Mouse (Mus musculus): ENCODE measurements around the gene Abcg2.
"Not testable (repeated sequence)": the region's sequence is repeated elsewhere in the genome, so short reads cannot be mapped to it uniquely, and the experiment has no call there.

Abcg2 gene

DNA sequence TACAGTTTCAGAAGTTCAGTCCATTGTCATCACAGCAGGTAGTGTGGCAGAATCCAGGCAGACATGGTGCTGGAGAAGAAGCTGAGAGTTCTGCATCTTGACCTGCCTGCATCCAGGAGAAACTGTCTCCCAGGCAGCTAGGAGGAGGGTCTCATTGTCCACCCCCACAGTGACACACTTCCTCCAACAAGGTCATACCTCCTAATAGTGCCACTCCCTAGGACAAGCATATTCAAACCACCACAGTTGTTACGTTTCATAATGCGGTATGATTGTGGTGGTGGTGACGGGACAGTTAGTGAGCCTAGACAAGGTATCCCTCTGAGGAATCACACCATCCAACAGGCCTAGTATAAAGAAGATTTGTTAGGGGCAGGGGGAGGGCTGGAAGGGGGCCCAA, at the start of gene Abcg2:
Gene Abcg2, plus strand, starts transcription at position 301 of the 400 bp plus-strand sequence.
- DNase-seq (ENCODE audit: low read depth) = not testable (repeated sequence)

- DNase-seq (ENCODE audit: low read depth) = not testable (repeated sequence)
Measured at GRCm38 (mm10) chr6:58540263-58540662, 44.1 kb upstream of the Abcg2 start.

DNA sequence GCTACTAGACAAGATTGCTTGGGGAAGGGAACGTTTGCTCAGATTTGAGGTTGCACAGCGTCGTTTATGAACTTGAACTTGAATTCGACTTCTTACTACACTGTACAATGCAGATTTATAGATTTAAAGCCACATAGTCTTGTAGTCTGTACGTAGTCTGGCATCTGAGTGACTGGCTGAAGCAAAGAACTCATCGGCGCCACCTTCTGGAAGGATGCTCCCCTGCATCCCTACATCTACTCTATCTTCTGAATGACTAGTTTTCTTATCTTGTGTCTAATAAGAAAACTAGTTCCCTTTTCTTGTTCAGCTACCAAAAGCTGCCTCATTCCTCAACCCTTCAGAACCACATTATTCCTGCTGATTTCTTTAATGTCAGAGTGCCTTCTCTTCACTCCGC, 41.5 kb upstream of the Abcg2 start:
- peak; percentile 24 for DNase-seq (ENCODE audit: low read depth)

DNA sequence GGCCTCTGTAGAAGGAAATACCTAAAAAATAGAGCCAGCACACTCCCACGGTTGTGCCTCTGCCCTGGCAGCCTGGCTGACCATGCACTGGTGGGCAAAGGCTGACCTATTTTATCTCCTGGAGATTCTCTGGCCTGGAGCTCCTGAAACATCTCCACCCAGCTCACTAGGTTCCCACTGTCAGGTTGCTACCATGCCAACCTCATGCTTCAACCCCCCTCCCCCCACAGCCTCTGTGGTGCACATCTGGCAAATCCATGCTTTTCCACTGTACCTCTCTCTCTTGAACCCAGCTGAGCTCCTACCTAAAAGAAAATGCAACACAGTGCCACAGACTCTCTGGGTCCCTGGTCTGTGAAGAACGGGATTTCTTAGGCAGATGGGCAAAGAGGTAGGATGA, 39.4 kb upstream of the Abcg2 start:
- DNase-seq (ENCODE audit: low read depth) = not testable (repeated sequence)

- not testable (repeated sequence) for DNase-seq (ENCODE audit: low read depth)
Measured at GRCm38 (mm10) chr6:58546050-58546449, 38.3 kb upstream of the Abcg2 start.

GRCm38 (mm10) chr6:58546816-58547215, 37.5 kb upstream of the Abcg2 start:
- DNase-seq (ENCODE audit: low read depth) = peak; percentile 39

DNA sequence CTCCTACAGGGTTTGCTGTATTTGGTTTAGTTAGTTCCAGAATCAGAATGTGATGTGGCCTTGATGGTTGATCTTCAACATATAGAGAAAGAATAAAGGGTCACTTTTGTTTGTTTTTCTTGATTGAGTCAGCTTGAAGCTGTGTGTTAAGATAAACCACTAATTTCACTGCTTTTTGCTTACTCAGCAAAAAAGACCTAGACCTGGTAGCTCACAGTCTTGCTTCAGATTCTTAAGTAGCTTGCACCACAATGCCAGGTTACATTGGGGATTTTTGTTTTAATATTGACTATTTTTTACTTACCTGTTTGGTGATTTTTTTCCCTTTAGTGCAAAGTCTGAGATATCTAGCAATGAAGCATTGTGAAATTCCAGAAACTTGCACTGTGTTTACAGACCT, 30.5 kb upstream of the Abcg2 start:
- not testable (repeated sequence) for DNase-seq (ENCODE audit: low read depth)

GRCm38 (mm10) chr6:58593987-58594844, 9.9 kb downstream of the Abcg2 start:
- not testable (repeated sequence) for DNase-seq (ENCODE audit: low read depth)

DNA sequence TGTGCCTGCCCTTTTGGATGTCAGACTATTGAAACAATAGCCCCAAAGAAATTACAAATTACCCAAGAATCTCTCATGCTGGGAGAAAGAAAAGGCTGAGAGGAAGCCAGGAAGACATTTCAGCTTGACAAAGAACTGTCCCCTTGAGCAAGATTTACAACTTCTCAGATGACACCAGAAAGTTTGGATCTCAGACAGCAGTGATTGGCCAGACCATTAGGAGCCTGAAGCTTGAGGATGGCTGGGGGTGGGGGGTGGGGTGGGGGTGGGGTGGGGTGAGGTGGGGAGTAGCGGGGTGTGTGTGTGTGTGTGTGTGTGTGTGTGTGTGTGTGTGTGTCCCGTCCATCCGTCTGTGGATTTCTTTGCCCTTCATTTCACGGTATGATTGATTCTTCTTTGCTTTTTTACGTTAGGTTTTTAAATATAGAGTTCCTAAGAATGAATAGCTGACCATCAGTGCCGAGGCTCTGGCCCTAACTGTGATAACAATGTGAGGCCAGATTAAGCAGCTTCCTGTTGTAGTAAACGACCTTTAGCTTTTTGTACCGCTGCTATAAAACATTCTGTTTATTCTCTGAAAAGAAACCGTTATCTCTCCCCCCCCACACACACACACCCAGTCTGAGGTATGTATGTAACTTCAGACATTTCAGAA, 11.4 kb downstream of the Abcg2 start:
- DNase-seq (ENCODE audit: low read depth) = not testable (repeated sequence)

DNA sequence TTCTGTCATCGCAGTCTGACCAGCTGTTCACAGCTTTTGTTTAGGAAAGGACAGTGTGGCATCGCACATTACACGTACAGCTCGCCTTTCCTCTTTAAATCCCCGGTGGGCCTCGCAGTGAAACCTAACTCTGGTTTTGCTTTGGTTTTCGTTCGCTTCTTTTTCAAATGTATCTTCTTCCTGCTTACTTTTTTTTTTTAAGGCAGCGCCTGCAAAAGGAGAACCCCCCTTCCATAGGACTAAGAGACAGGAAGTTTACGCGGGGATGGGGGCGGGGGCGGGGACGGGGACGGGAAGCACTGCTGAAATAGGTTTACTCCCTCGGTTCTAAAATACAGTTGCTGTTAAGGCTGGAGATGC, 12.0 kb downstream of the Abcg2 start:
- DNase-seq (ENCODE audit: low read depth) = peak; percentile 20

GRCm38 (mm10) chr6:58602119-58602518, 17.8 kb downstream of the Abcg2 start:
- DNase-seq (ENCODE audit: low read depth) = not testable (repeated sequence)

DNA sequence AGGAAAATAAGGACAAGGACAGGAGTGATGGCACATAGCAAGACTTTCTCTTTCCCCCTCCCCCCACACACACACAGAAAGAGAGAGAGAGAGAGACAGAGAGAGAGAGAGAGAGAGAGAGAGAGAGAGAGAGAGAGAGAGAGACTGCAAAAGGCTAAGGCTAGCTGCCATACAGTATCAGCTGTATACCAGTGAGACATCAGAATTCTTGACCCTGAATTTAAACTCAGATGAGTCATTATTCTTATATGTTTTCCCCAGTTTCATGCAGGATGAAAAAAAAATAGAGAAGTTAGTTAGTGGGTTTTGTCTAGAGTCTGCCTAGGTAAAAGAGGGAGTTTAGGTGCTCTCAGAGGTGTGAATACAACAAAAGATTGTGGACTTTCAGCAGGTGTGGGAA, 18.7 kb downstream of the Abcg2 start:
- not testable (repeated sequence) for DNase-seq (ENCODE audit: low read depth)

DNA sequence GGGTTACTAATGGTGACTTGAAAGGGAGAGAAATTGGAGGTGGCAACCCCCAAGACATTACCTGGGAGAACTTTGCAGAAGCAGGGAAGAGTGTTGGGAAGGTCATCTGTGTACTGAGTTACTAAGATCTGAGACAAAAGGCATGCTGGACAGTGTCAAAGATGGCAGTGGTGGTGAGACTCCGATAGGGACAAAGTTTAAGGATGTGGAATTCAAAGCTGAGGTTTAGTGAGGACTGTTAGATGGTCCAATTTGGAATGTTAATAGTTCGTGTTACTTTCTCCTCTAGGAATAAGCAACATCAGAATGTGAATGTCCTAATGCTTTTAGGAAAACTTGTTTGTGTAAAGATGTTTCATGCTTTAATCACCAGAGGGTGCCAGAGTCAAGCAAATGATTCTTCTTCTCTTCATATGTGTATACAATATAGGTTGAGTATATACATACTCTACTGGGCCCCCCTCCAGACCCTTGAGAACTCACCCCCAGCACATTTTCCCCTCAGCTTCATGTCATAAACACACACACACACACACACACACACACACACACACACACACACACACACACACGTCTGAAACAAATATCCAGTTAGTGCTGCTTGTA, 19.3 kb downstream of the Abcg2 start:
- DNase-seq (ENCODE audit: low read depth) = peak; percentile 25

DNA sequence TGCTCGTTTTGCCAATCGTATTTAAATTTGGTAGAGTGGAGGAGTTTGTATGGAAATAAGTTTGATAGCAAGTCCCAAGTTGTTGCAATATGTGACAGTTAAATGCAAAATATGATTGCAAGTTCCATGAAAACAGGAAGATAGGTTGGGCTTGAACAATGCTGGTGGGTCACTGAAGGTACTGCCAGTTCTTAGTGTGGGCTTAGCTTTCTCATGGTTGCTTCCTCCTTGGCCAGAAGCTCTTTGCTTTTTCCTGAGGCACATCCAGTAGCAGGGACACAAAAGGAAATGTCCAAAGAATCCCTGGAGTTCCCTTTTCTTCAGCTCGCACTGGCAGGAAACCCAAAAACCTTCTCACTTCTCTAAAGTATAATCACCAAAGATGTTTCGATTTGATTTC, 22.3 kb downstream of the Abcg2 start:
- DNase-seq (ENCODE audit: low read depth) = no peak

GRCm38 (mm10) chr6:58608422-58608821, 24.1 kb downstream of the Abcg2 start:
- DNase-seq (ENCODE audit: low read depth) = no peak

DNA sequence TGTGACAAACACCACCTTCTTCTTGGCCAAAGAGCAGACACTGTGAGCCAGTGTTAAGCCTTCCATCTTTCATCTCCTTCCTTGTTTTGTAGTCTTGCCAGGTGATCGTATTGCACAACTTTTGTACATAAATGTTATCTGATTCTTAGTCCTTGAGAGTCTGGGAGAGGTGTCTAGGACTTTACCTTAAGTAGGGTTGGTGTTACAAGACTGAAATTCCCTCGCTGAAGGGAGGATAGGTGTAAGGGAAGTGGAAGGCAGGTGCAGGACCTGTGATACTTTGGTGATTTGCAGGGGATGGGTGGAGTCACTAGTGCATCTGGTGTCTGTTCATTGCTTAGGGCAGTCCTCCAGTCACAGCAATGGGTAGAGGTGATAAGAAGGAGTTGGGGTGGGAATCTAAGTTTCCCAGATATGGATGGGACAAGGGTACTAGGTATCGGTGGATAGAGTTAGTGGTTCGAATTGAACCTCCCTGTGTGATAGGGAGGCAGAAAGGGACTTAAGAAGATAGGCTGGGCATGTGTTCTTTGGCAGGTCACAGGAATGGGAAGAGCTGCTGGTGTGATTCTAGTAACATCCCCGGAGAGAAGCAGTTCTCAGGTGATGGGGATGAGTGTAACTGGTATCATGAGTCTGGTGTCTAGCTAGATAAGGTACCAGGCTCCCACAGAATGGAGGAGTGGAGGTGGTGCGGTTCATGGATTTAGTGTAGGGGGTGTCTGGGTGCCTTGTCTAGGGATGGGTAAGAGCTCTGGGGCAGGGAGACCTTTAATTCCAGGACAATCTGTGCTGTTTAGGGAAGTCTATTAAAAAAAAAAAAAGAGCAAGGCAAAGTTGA, 25.8 kb downstream of the Abcg2 start:
- DNase-seq (ENCODE audit: low read depth) = no peak

- DNase-seq (ENCODE audit: low read depth) = no peak
Measured at GRCm38 (mm10) chr6:58610760-58611654, 26.7 kb downstream of the Abcg2 start.

DNA sequence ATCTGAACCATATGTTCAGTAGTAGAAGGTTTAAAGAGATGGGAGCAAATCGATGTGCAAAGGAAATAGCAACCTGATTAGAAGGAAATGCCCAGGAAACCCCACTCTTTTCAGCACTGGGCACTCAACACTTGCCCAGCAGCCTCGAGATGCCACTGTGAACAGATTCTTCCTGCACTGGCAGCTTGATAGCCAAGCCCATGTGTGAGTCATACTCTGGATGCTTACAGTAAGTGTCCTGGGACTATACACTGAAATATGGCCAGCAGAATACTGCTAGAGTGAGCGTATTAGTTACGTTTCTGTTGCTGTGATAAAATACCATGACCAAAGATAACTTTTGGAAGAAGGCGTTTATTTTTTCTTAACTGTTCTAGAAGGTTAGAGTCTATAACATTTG, 39.8 kb downstream of the Abcg2 start:
- no peak for DNase-seq (ENCODE audit: low read depth)

GRCm38 (mm10) chr6:58629238-58629637, 44.9 kb downstream of the Abcg2 start:
- DNase-seq (ENCODE audit: low read depth) = no peak

GRCm38 (mm10) chr6:58632419-58632818, 48.1 kb downstream of the Abcg2 start:
- no peak for DNase-seq (ENCODE audit: low read depth)

- no peak for DNase-seq (ENCODE audit: low read depth)
Measured at GRCm38 (mm10) chr6:58633731-58634130, 49.4 kb downstream of the Abcg2 start.

All from c-Kit-positive CD71-negative TER-119-negative erythroid progenitor cells, embryonic 14.5 days (primary cell).